Mouse (Mus musculus) layer of hippocampus, adult 2 months (tissue): ENCODE data around the gene Fry. TPM values are rescaled to one million over a fixed set of nuclear protein-coding genes. Genes with fewer than 3 reads are reported as not detected.

Experiments
- DNase-seq, 2 experiments: peaks; one replicate each; pipeline ENCODE4 v3.0.0; 2022; ENCODE audit warnings: low spot score in 2 of 2
- H3K27ac ChIP-seq: fragments of 200-600 bp; 2 replicates; pipeline ENCODE4 v1.8.1; 2022
- H3K4me3 ChIP-seq: fragments of 200-600 bp; 2 replicates; pipeline ENCODE4 v1.8.1; 2022; ENCODE audit warnings: mild to moderate bottlenecking
- CTCF ChIP-seq: fragments of 200-600 bp; conservative IDR thresholded peaks from 2 replicates; pipeline ENCODE4 v1.8.1; 2022; ENCODE audit warnings: antibody characterized with exemption, mild to moderate bottlenecking, moderate library complexity
- total RNA-seq, 2 experiments: library from RNA; stranded (reverse); gene quantifications; 2 replicates each; pipeline ENCODE4 v1.2.3; 2021

Fry gene
- total RNA-seq, 2 experiments from 2014 or later: 215 to 246 TPM

GRCm38 (mm10) chr5:150362241-150362640 lies 243.8 kb downstream of the Fry start:
- no peak for TF ChIP-seq CTCF

GRCm38 (mm10) chr5:150364621-150365020 lies 246.2 kb downstream of the Fry start:
- peak; percentile 39 for TF ChIP-seq CTCF
- Histone ChIP-seq H3K4me3 (no peak overlapping the region), H3K27ac (no peak overlapping the region)
- no peak for DNase-seq

More at GRCm38 (mm10) chr5:150362241-150362640, 243.8 kb downstream of the Fry start:
- Histone ChIP-seq H3K4me3 (no peak overlapping the region), H3K27ac (no peak overlapping the region)
- DNase-seq: no peak

GRCm38 (mm10) chr5:150367027-150367426 lies 248.6 kb downstream of the Fry start:
- DNase-seq: no peak
- Histone ChIP-seq H3K27ac (no peak overlapping the region), H3K4me3 (no peak overlapping the region)
- peak; percentile 64 for TF ChIP-seq CTCF

DNA sequence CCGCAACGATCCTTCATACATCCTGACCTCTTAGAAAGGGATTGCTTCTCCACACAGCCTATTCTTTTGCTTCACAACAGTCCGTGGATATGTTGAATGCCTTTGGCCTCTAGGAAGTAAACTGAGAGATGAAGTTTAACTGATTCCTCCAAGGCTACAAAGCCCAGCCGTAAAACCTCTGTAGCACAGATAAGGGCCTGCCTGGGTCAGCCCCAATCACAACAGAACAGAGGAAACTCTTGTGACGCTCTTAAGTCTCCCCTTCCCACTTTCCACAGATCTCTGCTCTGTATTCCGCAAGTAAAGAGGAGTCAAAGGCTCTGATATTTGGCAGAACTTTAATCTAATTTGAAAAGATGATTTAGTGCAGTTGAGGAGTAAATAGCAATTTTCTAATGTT lies 251.8 kb downstream of the Fry start:
- no peak for TF ChIP-seq CTCF
- DNase-seq: no peak
- no peak overlapping the region for H3K4me3 ChIP-seq
- no peak overlapping the region for H3K27ac ChIP-seq

GRCm38 (mm10) chr5:150370895-150371294 lies 252.4 kb downstream of the Fry start:
- no peak overlapping the region for H3K4me3 ChIP-seq
- H3K27ac ChIP-seq: no peak overlapping the region
- no peak for TF ChIP-seq CTCF
- no peak for DNase-seq

- DNase-seq: no peak
- Histone ChIP-seq H3K4me3 (no peak overlapping the region), H3K27ac (peak overlapping the region; percentile 18; the same call in 1 of the 2 replicates)
- no peak for TF ChIP-seq CTCF
These were observed 254.5 kb downstream of the Fry start for GRCm38 (mm10) chr5:150372956-150373355.

DNA sequence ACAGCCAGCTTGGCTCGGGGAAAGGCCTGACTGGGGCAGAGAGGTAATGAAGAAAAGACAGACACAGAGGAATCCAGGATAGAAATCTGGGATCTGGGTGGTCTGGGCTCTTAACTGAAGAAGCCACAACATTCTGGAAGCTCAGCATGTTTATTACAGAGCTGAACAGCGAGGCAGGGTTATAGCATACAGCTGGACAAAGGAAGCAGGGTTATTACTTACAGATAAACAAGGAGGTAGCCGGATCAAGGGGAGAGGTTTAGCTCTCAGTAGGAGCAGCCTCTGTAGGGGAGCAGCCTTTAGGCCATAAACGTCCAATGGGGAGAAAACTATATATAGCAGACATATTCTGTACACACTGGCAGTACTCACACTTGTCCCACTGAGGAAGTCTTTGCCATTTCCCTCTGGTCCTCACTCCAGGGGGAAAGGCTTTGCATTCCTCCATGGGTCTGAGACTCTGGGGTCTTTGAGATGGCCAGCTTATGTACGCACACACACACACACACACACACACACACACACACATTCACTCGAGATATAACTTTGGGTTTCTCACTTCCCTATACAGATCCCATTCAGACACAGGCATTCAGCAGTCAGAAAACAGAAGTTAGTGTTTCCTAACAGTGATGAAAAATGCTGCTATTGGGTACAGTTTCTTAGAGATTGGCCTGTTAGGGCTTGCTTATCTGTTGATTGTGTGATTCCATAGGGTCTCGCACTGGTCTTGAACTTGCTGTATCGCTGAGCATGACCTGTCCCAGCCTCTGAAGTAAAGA lies 256.5 kb downstream of the Fry start:
- no peak for DNase-seq
- Histone ChIP-seq H3K27ac (no peak overlapping the region), H3K4me3 (no peak overlapping the region)
- TF ChIP-seq CTCF: no peak

DNA sequence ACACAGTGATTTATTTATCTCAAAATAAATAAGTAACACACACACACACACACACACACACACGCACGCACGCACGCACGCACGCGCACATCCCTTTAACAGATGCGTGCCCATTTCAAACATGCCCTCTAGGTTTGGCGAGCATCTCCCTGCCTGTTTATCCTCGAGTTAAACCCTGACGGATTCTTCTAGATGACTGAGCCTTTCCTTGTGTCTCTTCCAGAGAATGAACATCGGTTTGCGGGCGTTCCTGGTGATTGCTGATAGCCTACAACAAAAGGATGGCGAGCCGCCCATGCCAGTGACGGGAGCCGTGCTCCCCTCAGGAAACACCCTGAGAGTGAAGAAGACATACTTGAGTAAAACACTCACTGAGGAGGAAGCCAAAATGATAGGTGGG lies 260.1 kb downstream of the Fry start:
- no peak overlapping the region; the same call in 1 of the 2 replicates for H3K27ac ChIP-seq
- no peak for TF ChIP-seq CTCF
- H3K4me3 ChIP-seq: no peak overlapping the region
- DNase-seq: no peak

DNA sequence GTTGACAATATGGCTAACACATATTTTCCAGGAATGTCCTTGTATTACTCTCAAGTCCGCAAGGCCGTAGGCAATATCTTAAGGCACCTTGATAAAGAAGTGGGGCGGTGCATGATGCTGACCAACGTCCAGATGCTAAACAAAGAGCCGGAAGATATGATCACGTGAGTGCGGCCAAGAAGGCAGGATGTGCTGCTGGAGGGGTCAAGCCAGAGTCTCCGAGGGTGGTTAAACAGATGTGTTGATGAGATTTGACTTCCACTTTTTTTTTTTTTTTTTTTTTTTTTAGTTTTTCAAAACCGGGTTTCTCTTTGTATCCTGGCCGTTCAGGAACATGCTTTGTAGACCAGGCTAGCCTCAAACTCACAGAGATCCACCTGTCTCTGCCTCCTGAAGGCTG lies 262.3 kb downstream of the Fry start:
- no peak overlapping the region for H3K27ac ChIP-seq
- no peak for DNase-seq
- no peak for TF ChIP-seq CTCF
- H3K4me3 ChIP-seq: no peak overlapping the region

- Histone ChIP-seq H3K4me3 (no peak overlapping the region), H3K27ac (no peak overlapping the region)
- TF ChIP-seq CTCF: no peak
- no peak for DNase-seq
These were observed 264.0 kb downstream of the Fry start for GRCm38 (mm10) chr5:150382411-150382810.

GRCm38 (mm10) chr5:150384272-150385215 lies 266.1 kb downstream of the Fry start:
- no peak overlapping the region for H3K4me3 ChIP-seq
- peak overlapping the region; percentile 78 for H3K27ac ChIP-seq
- DNase-seq: no peak
- TF ChIP-seq CTCF: no peak

- DNase-seq: no peak
- Histone ChIP-seq H3K4me3 (no peak overlapping the region), H3K27ac (peak overlapping the region; percentile 78)
- TF ChIP-seq CTCF: peak; percentile 29
These were observed 266.8 kb downstream of the Fry start for GRCm38 (mm10) chr5:150385224-150385623.

- DNase-seq: no peak
- no peak for TF ChIP-seq CTCF
- Histone ChIP-seq H3K27ac (peak overlapping the region; percentile 46; the same call in 1 of the 2 replicates), H3K4me3 (no peak overlapping the region)
These were observed 270.2 kb downstream of the Fry start for GRCm38 (mm10) chr5:150388623-150389022.
